ENCODE assay signal across 12 mouse cellular contexts in genomic region chr15:85179528-85180180, GRCm38 (mm10). TPM values are rescaled to one million over a fixed set of nuclear protein-coding genes. Genes with fewer than 3 reads are reported as not detected.
DNase-seq lines count a peak whose midpoint lies in the region; ATAC-seq lines count a peak whose summit lies in the region.
"Had no signal": no experiment of that assay in that cellular context is flagged by ENCODE, and none has a peak within 500 bp of the region (broad histone marks: within the 10 kb centered on the region; RNA-seq: fewer than 3 reads in every experiment).

No protein-coding gene starts in this region.

- no peaks in the 10 kb centered on the region for H3K27me3 ChIP-seq in forebrain, embryonic 16.5 days (replicated peaks; ENCODE audit: control insufficient read depth, insufficient read depth, low read length)
- H3K27me3 ChIP-seq in forebrain, embryonic 13.5 days = no peaks in the 10 kb centered on the region
- H3K27me3 ChIP-seq in lung, embryonic 16.5 days (ENCODE audit: control insufficient read depth, insufficient read depth, low read depth, low read length) = no peaks in the 10 kb centered on the region
- no peaks in the 10 kb centered on the region for H3K27me3 ChIP-seq in stomach, embryonic 16.5 days (ENCODE audit: control insufficient read depth, insufficient read depth, low read length)
- H3K27me3 ChIP-seq: hindbrain, embryonic 15.5 days had no signal

- H3K36me3 ChIP-seq in forebrain, embryonic 16.5 days (ENCODE audit: control insufficient read depth, insufficient read depth) = no peaks in the 10 kb centered on the region
- H3K36me3 ChIP-seq in forebrain, embryonic 13.5 days (ENCODE audit: poor library complexity, severe bottlenecking) = no peaks in the 10 kb centered on the region
- no peaks in the 10 kb centered on the region for H3K36me3 ChIP-seq in lung, embryonic 16.5 days (ENCODE audit: control insufficient read depth, insufficient read depth, low read length)
- H3K36me3 ChIP-seq in stomach, embryonic 16.5 days (ENCODE audit: control insufficient read depth, insufficient read depth, low read length) = no peaks in the 10 kb centered on the region
- H3K36me3 ChIP-seq: hindbrain, embryonic 15.5 days had no signal

- 50% methylated on average over 7 of the region's 7 CpGs for WGBS in forebrain, embryonic 16.5 days
- 69% methylated on average over 7 of the region's 7 CpGs for WGBS in forebrain, embryonic 13.5 days
- WGBS in lung, embryonic 16.5 days = 59% methylated on average over 7 of the region's 7 CpGs
- WGBS in stomach, embryonic 16.5 days = 56% methylated on average over 7 of the region's 7 CpGs

- no peak overlapping the region for H3K9ac ChIP-seq in forebrain, embryonic 16.5 days (replicated peaks; ENCODE audit: low read depth, low read length)
- H3K9ac ChIP-seq in forebrain, embryonic 13.5 days = no peak overlapping the region
- no peak overlapping the region for H3K9ac ChIP-seq in lung, embryonic 16.5 days (ENCODE audit: low read length)
- H3K9ac ChIP-seq in stomach, embryonic 16.5 days (ENCODE audit: low read length) = no peak overlapping the region
- H3K9ac ChIP-seq: hindbrain, embryonic 15.5 days had no signal

- peak; percentile 58 for ATAC-seq in forebrain, embryonic 16.5 days
- no peak for ATAC-seq in forebrain, embryonic 13.5 days
- peak; percentile 44 for ATAC-seq in lung, embryonic 16.5 days (ENCODE audit: low read depth)
- ATAC-seq in stomach, embryonic 16.5 days (ENCODE audit: insufficient read depth, low FRiP score) = peak; percentile 77
- ATAC-seq in inflammation-experienced regulatory T-cells, adult 6 months = no peak

- DNase-seq in lung, postnatal 36 days = no peak
- DNase-seq in heart, postnatal 10 days = peak; percentile 58 to 61
- no peak for DNase-seq in adrenal gland, adult 8-10 months
- DNase-seq: cerebellum, postnatal 36 days had no signal

- intact Hi-C loops in heart, postnatal 10 days (cut with DNase I) = no loop called here

- H3K27ac ChIP-seq in forebrain, embryonic 16.5 days (ENCODE audit: low read length) = no peak overlapping the region
- no peak overlapping the region for H3K27ac ChIP-seq in forebrain, embryonic 13.5 days
- peak overlapping the region; percentile 61; the same call in 1 of the 2 replicates for H3K27ac ChIP-seq in lung, embryonic 16.5 days (ENCODE audit: low read length)
- H3K27ac ChIP-seq in stomach, embryonic 16.5 days (ENCODE audit: low read length) = peak overlapping the region; percentile 67
- H3K27ac ChIP-seq: hindbrain, embryonic 15.5 days had no signal

- peaks cover 10% of the 10 kb centered on the region; the same call in 1 of the 2 replicates for H3K4me1 ChIP-seq in forebrain, embryonic 16.5 days (replicated peaks; ENCODE audit: control insufficient read depth, insufficient read depth, low read length)
- 0 out of 2 replicates have a peak, but pooled peaks cover 3% of the 10 kb centered on the region for H3K4me1 ChIP-seq in forebrain, embryonic 13.5 days
- H3K4me1 ChIP-seq in lung, embryonic 16.5 days (replicated peaks; ENCODE audit: control insufficient read depth, insufficient read depth, low read length) = peaks cover 23% of the 10 kb centered on the region
- peaks cover 11% of the 10 kb centered on the region for H3K4me1 ChIP-seq in stomach, embryonic 16.5 days (ENCODE audit: control insufficient read depth, insufficient read depth, low read length)

- no peak overlapping the region for H3K4me3 ChIP-seq in forebrain, embryonic 16.5 days (replicated peaks; ENCODE audit: low read length)
- no peak overlapping the region for H3K4me3 ChIP-seq in forebrain, embryonic 13.5 days
- no peak overlapping the region for H3K4me3 ChIP-seq in lung, embryonic 16.5 days (ENCODE audit: low read length)
- H3K4me3 ChIP-seq in stomach, embryonic 16.5 days (replicated peaks; ENCODE audit: low read length) = no peak overlapping the region
- H3K4me3 ChIP-seq: hindbrain, embryonic 15.5 days had no signal

- no peaks in the 10 kb centered on the region for H3K9me3 ChIP-seq in forebrain, embryonic 16.5 days (ENCODE audit: control insufficient read depth, low read length)
- no peaks in the 10 kb centered on the region for H3K9me3 ChIP-seq in forebrain, embryonic 13.5 days (replicated peaks)
- H3K9me3 ChIP-seq in lung, embryonic 16.5 days (ENCODE audit: control insufficient read depth, low read length) = no peaks in the 10 kb centered on the region
- no peaks in the 10 kb centered on the region for H3K9me3 ChIP-seq in stomach, embryonic 16.5 days (replicated peaks; ENCODE audit: control insufficient read depth, low read length)
- H3K9me3 ChIP-seq: hindbrain, embryonic 15.5 days had no signal

- no peak overlapping the region for H3K4me2 ChIP-seq in forebrain, embryonic 16.5 days (ENCODE audit: low read length)
- no peak overlapping the region for H3K4me2 ChIP-seq in forebrain, embryonic 13.5 days
- H3K4me2 ChIP-seq in lung, embryonic 16.5 days (ENCODE audit: low read depth, low read length) = no peak overlapping the region
- H3K4me2 ChIP-seq in stomach, embryonic 16.5 days (ENCODE audit: low read depth, low read length) = no peak overlapping the region
- H3K4me2 ChIP-seq: hindbrain, embryonic 15.5 days had no signal

RNA-seq across cellular contexts. Expression of gene Fbln1, which starts 26.1 kb away (rescaled TPM):
- 50.9 and 55.5 TPM in 2 replicates for polyA plus RNA-seq in forebrain, embryonic 16.5 days (2015; fragmentation: Nextera tagmentation; extraction: Ambion mirVana)
- polyA plus RNA-seq in forebrain, embryonic 13.5 days (2015; fragmentation: Nextera tagmentation; extraction: Ambion mirVana) = 62.1 and 63.3 TPM in 2 replicates
- polyA plus RNA-seq in lung, embryonic 16.5 days (2015; fragmentation: Nextera tagmentation; extraction: Ambion mirVana) = 214 and 237 TPM in 2 replicates
- 10 to 100 TPM; 76.2 to 79.6 TPM for total RNA-seq in heart, postnatal 10 days (2021)
- polyA plus RNA-seq in stomach, embryonic 16.5 days (2015; fragmentation: Nextera tagmentation; extraction: Ambion mirVana) = 236 and 299 TPM in 2 replicates
- 10 to 100 TPM; 24.9 to 34.2 (median 29.2) TPM for total RNA-seq in adrenal gland, adult 8-10 months (2022)
- not detected for polyA plus RNA-seq in inflammation-experienced regulatory T-cells, adult 6 months (2017; shearing (Covaris generic))

RNA-seq across cellular contexts. Expression of gene Ribc2, which starts 47.8 kb away (rescaled TPM):
- polyA plus RNA-seq in forebrain, embryonic 16.5 days (2015; fragmentation: Nextera tagmentation; extraction: Ambion mirVana) = 0.29 TPM in 1 of 2 replicates, not detected in the other
- 0.65 and 0.78 TPM in 2 replicates for polyA plus RNA-seq in forebrain, embryonic 13.5 days (2015; fragmentation: Nextera tagmentation; extraction: Ambion mirVana)
- polyA plus RNA-seq in lung, embryonic 16.5 days (2015; fragmentation: Nextera tagmentation; extraction: Ambion mirVana) = 0.77 and 1.4 TPM in 2 replicates
- total RNA-seq in heart, postnatal 10 days (2021) = not detected
- polyA plus RNA-seq in stomach, embryonic 16.5 days (2015; fragmentation: Nextera tagmentation; extraction: Ambion mirVana) = 0.31 and 0.34 TPM in 2 replicates
- total RNA-seq in adrenal gland, adult 8-10 months (2022) = under 1 TPM in 1 of 4 experiments, not detected in 3; 0.16 TPM
- polyA plus RNA-seq in inflammation-experienced regulatory T-cells, adult 6 months (2017; shearing (Covaris generic)) = not detected
- total RNA-seq: adrenal gland, postnatal 4 days; liver, adult 2 months had no signal
- polyA plus RNA-seq: liver, adult 2 months had no signal

RNA-seq across cellular contexts. Expression of gene Smc1b, which starts 47.9 kb away (rescaled TPM):
- 0.32 and 0.54 TPM in 2 replicates for polyA plus RNA-seq in forebrain, embryonic 16.5 days (2015; fragmentation: Nextera tagmentation; extraction: Ambion mirVana)
- polyA plus RNA-seq in forebrain, embryonic 13.5 days (2015; fragmentation: Nextera tagmentation; extraction: Ambion mirVana) = 0.13 and 0.21 TPM in 2 replicates
- 0.10 and 0.16 TPM in 2 replicates for polyA plus RNA-seq in lung, embryonic 16.5 days (2015; fragmentation: Nextera tagmentation; extraction: Ambion mirVana)
- total RNA-seq in heart, postnatal 10 days (2021) = under 1 TPM in 1 of 2 experiments, not detected in 1; 0.07 TPM
- 0.12 and 0.17 TPM in 2 replicates for polyA plus RNA-seq in stomach, embryonic 16.5 days (2015; fragmentation: Nextera tagmentation; extraction: Ambion mirVana)
- total RNA-seq in adrenal gland, adult 8-10 months (2022) = not detected
- under 1 TPM in 1 of 3 experiments, not detected in 2; 0.36 TPM for polyA plus RNA-seq in inflammation-experienced regulatory T-cells, adult 6 months (2017; shearing (Covaris generic))

Comparison
In these comparisons a context has a peak if more than half of its experiments do, and no peak if none do; other contexts are left out.
1. ATAC-seq: peak in forebrain, embryonic 16.5 days (single experiment), lung, embryonic 16.5 days (single experiment) and stomach, embryonic 16.5 days (single experiment); none in forebrain, embryonic 13.5 days (single experiment) and inflammation-experienced regulatory T-cells, adult 6 months (single experiment).
2. H3K27ac ChIP-seq: peak in lung, embryonic 16.5 days (single experiment) and stomach, embryonic 16.5 days (single experiment); none in forebrain, embryonic 16.5 days (single experiment) and forebrain, embryonic 13.5 days (single experiment).
3. DNase-seq: peak in heart, postnatal 10 days (2 of 2); none in lung, postnatal 36 days (single experiment) and adrenal gland, adult 8-10 months (single experiment).
4. RNA of gene Fbln1, which starts 26.1 kb away (polyA plus RNA-seq): 214 to 237 TPM in lung, embryonic 16.5 days, 236 to 299 TPM in stomach, embryonic 16.5 days, 62.1 to 63.3 TPM in forebrain, embryonic 13.5 days and 50.9 to 55.5 TPM in forebrain, embryonic 16.5 days; not detected in inflammation-experienced regulatory T-cells, adult 6 months; every median in the first group is over 10 times any median in the second.